Mouse (Mus musculus) embryo, embryonic 10.5 days (tissue): ENCODE measurements at regions not wholly inside any gene's neighbourhood (a gene's known extent, or its start where the extent isn't known, plus 50 kb on each side); places are given as distances from the start of the nearest gene placed in this dataset.

ENCODE experiments used
- DNase-seq: peaks from one replicate; pipeline ENCODE4 v3.0.0-alpha.2; 2015; ENCODE audit warnings: low spot score

- DNase-seq = no peak
These were observed 2780.8 kb upstream of the Gm7489 start for GRCm38 (mm10) chr15:51103948-51104347.

DNA sequence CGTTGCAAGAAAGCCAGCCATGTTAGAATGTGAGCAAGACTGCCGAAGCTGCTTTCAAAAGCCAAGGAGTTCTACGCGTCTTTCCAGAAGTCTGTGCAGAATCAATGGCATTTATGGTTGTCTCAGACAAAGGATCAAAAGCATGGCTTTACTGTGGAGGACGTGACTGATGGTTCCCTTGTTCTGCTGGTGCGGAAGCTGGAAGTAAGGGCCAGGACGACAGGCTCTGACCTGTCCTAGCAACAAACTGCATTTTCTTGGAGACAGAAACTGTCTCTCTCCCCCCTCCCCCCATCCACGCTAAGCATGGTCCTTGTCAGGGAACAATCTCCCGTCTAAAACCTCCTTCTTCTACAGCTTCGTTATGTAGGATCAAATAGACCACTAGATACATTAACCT is 2780.3 kb upstream of the Gm7489 start:
- peak; percentile 75 for DNase-seq

DNA sequence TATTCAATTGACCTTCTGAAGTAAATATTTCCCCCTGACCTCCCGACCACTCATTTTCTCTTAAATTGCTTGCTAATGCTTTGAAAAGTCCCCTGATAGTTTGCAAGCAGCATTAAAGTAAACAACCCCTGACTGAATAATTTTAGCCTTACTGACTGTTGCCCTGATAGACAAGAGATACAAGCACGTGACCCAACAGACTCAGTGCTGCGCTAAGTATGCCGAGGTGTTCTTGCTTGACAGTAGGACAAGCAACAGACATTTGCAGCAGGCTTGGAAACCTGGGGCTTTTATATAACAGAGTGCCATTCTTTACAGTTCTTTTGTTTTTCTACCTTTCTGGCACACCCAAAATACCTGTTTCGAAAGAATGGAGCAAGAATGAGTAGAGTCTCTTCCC is 2779.9 kb upstream of the Gm7489 start:
- no peak for DNase-seq

DNA sequence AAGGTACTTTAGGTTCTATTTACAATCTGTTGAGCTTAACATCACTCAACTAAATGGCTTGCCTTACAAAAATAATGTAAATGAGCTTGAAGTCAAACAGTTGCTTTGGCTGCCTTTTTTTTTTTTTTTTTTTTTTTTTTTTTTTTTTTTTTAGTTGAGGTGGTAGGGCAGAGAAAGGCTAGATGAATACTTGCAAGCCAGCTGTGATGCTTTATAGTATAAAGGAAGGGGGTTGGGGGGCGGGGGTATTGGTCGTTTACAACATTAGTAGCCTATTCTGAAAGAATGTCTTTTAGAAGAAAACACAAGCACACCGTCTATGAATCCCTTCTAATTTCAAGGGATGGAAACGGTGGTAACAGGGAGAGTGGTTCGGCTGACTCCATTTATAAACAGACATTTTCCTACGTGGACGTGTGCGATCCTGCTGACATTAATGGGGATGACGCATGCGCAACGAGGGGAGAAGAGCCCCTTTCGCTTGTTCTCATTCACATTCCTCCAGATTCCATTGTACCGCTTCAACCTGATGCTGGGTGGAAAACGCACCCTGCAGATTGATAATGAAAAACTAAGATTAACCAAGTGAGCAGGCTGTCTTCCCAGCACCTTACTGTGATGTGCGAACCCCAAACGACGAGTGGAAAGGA is 2779.2 kb upstream of the Gm7489 start:
- peak; percentile 28 for DNase-seq

DNA sequence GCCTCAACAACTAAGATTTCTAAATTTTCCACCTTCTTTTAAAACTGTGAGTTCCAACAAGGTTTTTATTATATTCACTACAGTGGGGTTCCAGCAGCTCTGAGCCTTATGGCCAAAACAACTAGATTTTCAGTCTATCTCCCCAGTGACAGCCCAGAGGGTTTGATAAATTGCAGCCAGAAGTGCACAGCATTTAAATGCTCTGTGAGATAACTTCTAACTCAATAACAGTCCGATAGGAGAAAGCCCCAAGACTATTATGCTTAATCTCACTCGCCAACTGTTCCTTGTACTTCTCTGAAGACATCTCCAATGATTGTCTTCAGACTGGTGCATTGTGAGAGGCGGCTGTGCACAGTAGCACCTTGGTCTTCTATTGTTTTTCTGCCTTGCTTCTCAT is 2774.5 kb upstream of the Gm7489 start:
- no peak for DNase-seq

GRCm38 (mm10) chr15:51125896-51126295 is 2758.8 kb upstream of the Gm7489 start:
- no peak for DNase-seq

- no peak for DNase-seq
These were observed 2753.7 kb upstream of the Gm7489 start for GRCm38 (mm10) chr15:51131017-51131416.

- DNase-seq = peak; percentile 7
These were observed 2748.6 kb upstream of the Gm7489 start for GRCm38 (mm10) chr15:51136121-51136520.

GRCm38 (mm10) chr15:51139507-51139906 is 2745.2 kb upstream of the Gm7489 start:
- DNase-seq = no peak

DNA sequence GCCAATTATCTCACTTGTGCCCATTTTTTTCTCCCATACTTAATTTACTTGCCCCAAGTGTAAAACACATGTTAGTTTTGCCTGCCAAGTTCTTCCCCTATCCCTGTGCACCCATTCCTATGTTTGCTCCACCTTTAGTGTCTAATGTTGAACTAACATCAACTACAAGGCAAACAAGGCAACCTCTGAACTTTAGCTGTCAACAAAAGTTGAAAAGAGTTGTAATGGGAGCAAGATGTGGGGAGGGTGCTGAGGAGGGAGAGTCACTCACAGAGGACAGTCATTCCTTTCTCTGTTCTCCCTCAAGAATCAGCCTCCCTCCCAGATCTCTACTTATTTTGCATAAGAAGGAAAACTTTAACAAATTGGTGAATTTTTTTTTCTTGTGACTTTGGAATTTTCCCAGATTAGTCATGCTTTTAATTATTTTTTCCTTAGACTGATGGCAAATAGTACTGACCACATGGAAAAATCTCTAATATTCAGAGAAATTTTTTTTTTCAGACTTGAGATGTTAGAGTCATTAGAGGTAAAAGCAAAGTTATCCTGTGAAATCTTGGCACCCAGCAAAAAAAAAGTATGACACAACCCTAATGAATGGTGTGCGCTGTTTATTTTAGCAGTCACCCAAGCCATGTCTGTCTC is 2710.6 kb upstream of the Gm7489 start:
- peak; percentile 52 for DNase-seq

DNA sequence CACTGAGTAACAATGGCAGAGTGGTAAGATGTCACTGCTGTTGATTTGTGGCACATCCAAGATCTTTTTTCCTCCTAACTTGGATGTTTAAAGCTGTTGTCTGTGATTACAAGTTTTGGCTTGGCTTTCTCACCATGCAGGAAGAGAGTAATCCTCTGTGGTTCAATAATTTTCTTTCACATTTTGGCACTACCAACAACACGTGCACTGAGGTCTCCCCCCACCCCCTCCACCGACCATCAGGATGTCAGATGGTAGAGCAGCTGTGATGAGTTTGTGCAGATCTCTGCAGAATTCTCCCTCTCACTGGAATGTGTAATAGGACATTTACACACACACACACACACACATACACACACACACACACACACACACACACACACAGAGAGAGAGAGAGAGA is 2708.2 kb upstream of the Gm7489 start:
- no peak for DNase-seq

DNA sequence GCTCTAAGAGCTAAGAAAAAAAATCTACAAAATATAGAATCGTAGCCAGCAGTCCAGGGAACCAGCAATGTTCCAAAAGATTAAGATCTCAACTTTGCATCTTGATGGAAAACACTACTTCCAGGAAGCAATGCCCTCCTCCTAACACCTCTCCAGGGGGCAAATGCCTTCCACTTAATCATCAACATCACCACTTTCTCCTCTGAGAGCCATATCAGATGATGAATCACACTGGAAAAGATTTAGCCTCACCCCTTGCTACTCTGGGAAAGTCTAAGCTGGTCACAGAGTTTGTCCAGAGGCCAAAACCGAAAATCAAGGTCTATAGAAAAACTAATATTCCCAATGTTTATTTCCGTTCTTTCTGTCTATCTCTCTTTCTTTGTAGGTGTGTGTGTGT is 2695.6 kb upstream of the Gm7489 start:
- no peak for DNase-seq

DNA sequence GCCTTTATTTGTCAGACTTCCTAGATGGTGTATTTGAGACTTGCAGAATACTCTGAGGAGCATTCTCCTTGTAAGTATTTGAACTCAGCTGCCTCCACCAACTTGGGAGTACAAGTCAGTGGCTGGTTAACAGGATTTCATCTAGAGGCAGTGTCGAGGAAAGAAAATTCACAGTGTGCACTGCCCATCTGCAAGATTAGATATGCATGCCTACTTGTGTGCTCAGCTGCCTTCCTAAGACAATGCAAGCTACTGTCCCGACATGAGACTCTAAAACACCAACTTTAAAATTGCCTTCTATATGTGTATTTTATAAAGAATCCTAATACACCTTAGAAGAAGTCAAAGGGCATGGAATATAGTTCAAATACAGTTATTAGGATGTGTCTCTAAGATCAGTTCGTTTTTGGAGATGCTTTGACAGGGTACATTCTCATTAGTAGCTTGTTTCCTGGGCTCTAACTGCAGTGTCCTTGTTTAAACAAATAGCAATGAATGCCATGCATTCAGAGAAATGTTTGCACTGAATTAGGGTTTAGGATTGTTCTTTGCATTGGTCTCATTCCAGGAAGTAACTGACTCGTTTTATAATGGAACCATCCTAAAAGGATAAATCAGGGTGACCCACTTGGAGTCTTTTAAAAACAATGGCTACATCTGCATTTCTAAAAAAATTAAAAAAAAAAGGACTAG is 2687.1 kb upstream of the Gm7489 start:
- DNase-seq = no peak

DNA sequence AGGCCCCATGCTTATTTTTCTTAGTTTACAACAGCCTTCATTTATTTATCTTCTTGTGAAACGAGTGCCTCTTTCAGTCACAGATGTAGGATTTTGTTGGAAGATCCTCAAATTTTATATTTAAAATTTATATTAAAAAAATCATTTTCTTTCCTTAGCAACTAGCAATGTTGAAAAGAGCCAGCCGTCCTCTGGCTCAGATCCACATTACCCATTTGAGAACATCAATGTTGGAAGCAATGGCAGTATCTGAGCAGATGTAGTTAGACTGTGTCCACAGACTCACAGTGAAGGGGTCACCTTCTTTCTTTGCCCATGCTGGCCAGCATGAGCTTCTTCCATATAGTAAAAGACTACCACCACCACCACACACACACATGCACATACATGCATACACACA is 2681.4 kb upstream of the Gm7489 start:
- no peak for DNase-seq

DNA sequence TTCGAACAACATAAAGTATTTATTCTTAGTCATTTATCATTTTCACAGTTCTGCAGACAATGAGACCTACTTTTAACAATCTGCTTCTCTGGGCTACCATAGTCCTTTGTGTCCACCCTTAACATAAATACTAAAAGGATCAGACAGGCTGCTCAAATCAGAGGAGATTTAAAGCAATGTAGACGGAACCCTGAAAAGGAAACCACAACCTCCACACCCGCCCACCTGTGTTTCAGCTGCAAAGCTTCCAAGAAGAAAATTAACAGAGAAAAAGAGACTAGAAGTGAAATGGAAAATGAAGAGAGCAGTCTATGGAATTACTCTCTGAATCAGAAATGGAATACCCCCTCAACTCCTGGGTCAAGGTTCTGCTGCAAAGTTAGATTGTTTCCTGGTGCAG is 2678.7 kb upstream of the Gm7489 start:
- no peak for DNase-seq

DNA sequence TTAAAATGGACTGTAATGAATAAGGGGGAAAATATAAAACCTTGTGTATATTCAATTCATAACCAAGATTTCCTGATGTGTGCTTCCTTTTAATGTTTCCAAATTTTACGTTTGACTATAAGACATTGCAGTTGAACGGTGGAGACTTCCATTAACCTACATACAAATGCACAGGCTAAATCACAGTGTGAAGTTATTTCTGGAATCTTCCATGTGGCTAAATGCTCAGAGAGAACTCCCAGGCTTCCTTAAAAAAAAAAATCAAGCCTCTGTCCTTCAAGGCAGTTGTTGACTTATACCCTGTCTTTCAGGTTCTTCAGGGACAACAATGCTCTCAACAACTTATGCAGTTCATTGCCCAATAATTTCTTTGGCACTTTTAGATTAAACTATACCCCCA is 2677.9 kb upstream of the Gm7489 start:
- DNase-seq = no peak

DNA sequence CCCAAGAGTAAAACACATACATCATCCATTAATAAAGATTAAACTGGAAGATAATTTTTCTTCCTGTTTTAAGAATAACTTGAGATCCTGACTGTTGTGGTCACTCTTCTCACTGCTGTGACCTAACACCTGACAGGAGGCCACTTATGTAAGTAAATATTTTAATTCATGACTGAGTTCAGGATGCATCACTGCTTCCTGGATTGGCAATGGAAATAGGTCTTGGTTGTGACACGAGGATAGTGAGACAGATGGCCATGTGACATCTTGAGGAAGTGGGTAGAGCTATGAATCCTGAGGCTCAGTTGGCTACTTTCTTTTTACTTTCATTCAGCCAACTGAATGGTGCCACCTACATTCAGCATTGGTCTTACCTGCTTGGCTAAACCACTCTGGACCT is 2649.8 kb upstream of the Gm7489 start:
- DNase-seq = no peak

DNA sequence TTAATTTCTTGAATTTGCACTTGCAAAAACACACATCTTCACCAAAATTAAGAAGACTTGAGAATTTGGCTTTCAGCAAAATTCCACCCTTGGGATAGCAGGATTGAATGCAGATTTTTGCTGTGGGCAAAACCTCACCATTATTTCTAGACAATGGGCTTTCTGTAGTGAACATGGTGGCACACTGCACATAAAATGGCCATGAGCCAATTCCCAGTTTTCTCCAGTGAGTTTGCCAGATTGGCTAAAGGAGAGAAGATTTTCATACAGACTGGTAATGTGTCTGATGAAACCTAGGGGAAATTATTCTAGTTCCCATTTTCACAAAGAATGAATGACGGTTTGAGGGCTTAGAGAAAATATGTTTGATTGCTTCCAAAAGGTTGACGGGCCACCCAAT is 2640.1 kb upstream of the Gm7489 start:
- no peak for DNase-seq

DNA sequence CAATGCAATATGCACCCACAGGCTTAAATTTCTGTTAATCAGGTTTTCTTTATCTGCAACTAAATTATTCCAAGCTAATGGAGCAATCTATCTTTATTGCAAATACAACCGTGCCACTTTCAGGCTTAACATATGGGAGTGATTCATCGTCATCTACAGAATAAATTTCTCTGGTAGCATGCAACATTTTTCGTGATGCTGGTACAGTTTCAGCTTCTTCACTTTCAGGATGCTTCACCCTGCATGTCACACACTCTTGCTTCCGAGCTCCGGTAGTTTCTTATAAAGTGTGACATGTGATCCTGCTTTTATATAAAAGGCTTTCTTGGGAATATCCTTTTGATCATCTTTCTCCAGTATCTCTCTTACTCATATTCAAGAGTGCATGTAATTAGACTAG is 2637.4 kb upstream of the Gm7489 start:
- DNase-seq = no peak

DNA sequence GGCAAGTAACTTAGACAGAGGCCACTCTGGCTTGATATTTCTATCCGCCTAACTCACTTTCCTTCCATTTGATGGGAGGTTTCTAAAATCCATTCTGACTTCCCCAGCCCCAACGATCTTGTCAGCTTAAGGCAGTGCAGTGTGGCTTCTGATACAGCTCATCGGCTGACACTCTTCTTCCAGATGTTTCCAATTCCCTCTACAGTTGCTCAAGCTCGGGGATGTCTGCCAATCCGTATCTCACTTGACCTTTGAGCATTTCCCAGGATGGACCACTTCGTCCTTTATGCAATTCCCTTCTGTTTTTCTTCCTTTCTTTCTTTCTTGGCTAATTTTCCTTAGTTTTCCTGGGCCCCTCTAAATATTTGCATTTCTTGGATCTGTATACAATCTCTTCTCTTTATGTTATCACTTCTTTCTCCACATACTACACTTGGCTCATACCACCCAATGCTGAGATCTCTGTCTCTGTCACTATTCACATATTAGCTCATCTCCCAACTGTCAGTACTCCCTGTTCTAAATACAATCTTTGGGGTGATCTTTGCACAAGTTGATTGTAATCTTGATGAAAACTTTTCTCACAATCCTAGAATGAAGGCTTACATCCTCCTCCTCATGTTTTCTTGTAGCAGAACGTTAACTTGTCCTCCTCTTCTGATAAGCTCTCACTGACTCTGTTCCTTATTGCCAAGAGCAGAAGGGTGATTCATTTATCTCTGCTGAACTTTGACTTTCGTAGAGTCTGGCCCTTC is 2636.5 kb upstream of the Gm7489 start:
- DNase-seq = no peak

GRCm38 (mm10) chr15:51248789-51249040 is 2636.0 kb upstream of the Gm7489 start:
- no peak for DNase-seq

GRCm38 (mm10) chr15:51254143-51254542 is 2630.6 kb upstream of the Gm7489 start:
- DNase-seq = no peak

- DNase-seq = no peak
These were observed 2629.5 kb upstream of the Gm7489 start for GRCm38 (mm10) chr15:51255203-51255615.
